Mouse (Mus musculus) adrenal gland, adult 2 months (tissue): ENCODE data around the gene Asrgl1. TPM values are rescaled to one million over a fixed set of nuclear protein-coding genes. Genes with fewer than 3 reads are reported as not detected.

Experiments
- DNase-seq: peaks from one replicate; pipeline ENCODE4 v3.0.0; 2021
- polyA plus RNA-seq: library from polyadenylated mRNA; depleted of rRNA; stranded (reverse); fragments of >200 nt; gene quantifications from 2 replicates; pipeline ENCODE4 v1.2.3, GENCODE M21; 2012; rRNA removed
- total RNA-seq, 2 experiments: library from RNA; stranded (reverse); gene quantifications; 2 replicates each; pipeline ENCODE4 v1.2.3; 2021

Gene Asrgl1
- total and polyA plus RNA-seq, 3 experiments, result 2.0 to 12.7 (median 10.3) TPM

- DNase-seq, result peak; percentile 55
Measured at GRCm38 (mm10) chr19:9071456-9072156, 63.8 kb downstream of the Asrgl1 start.

DNA sequence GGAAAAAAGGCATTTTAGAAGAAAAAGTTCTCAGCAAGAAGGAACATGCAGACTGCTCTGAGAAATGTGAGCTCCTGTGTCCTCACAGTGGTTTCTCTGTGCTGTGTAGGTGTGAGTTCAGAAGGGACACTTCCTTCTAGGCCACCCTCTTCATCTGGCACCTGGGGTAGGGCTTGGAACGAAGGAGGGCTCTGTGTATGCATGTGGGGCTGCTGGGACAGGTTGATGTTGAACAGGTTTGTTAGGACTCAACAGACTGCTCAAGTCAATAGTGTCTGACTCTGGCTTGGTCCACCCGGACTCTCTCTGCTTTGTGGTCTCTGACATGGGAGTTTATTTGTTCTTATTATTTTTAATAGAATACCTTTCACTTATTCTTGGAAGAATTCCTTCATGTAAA lies 65.1 kb downstream of the Asrgl1 start:
- DNase-seq, result no peak

GRCm38 (mm10) chr19:9069687-9070307 lies 65.6 kb downstream of the Asrgl1 start:
- DNase-seq, result no peak

GRCm38 (mm10) chr19:9067292-9067691 lies 68.1 kb downstream of the Asrgl1 start:
- no peak for DNase-seq

- no peak for DNase-seq
Measured at GRCm38 (mm10) chr19:9065621-9066561, 69.5 kb downstream of the Asrgl1 start.

- no peak for DNase-seq
Measured at GRCm38 (mm10) chr19:9063831-9064230, 71.6 kb downstream of the Asrgl1 start.

GRCm38 (mm10) chr19:9062822-9063221 lies 72.6 kb downstream of the Asrgl1 start:
- DNase-seq, result peak; percentile 61

DNA sequence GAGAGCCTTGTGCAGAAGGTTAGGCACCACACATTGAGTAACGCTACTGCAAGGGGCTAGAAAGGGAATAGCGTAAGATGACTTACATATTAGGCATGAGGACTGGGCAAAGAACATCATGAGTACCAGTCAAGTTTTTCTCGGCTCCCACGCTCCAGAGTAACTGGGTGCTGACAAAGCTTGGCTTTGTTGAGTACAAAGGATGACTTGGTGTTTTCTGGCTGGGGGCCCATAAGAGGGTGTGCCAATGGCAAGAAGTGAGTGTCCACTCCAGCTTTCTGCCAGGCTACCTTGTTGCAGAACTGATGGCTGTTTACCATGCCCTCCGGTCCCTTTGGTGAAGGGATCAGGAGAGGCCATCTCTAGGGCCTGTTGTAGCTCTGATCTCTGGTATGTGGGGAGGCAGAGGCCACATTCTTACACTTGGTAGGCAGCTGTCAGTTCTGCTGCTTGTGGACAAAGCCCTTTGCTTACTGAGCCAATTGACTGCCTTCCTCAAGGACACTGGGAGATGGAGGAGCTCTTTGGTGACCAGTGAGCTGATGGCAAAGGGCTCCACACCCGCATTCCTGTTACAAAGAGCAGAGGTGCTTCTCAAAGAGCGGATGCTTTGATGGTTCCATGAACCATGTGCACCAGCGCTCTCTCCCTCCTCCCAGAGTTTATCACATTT lies 74.1 kb downstream of the Asrgl1 start:
- peak; percentile 92 for DNase-seq

DNA sequence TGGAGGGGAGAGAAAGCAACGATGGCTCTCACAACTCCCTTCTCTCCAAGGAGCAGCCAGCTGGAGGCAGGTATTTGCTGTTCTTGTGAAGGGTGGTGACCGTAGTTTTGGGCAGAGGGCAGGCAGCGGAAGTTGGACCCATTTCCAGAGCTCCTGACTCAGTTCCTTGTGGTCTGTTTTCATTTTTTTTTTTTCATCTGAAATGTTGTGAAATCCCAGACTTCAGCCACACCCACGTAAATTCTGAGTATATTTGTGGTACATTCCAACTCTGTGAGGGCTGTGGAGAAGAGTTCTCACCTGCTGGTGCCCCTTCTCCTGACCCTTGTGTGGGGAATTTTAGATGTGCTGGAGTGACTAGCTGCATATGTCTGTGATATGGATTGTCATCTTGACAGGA lies 75.3 kb downstream of the Asrgl1 start:
- DNase-seq, result peak; percentile 38

Other genes with a start within 250 kb of the Asrgl1 start
- gene 1810009A15Rik, start 246.8 kb downstream of the Asrgl1 start, total RNA-seq, result 10 to 100 TPM; 46.8 to 53.6 TPM
- gene 1810009A15Rik, start 246.8 kb downstream of the Asrgl1 start, polyA plus RNA-seq, result 4.3 and 5.6 TPM in 2 replicates
- 1 to 10 TPM; 3.2 to 4.5 TPM for gene Gm49416, start 246.7 kb downstream of the Asrgl1 start, total RNA-seq
- gene Gm49416, start 246.7 kb downstream of the Asrgl1 start, polyA plus RNA-seq, result not detected in 2 replicates
- 10 to 100 TPM; 21.5 to 23.7 TPM for gene Ints5, start 242.6 kb downstream of the Asrgl1 start, total RNA-seq
- gene Ints5, start 242.6 kb downstream of the Asrgl1 start, polyA plus RNA-seq, result 23.5 and 29.6 TPM in 2 replicates
- gene Ganab, start 237.6 kb downstream of the Asrgl1 start, total RNA-seq, result 100 to 1,000 TPM; 172 to 199 TPM
- gene Ganab, start 237.6 kb downstream of the Asrgl1 start, polyA plus RNA-seq, result 77.2 and 98.7 TPM in 2 replicates
- 10 to 100 TPM; 57.0 to 70.5 TPM for gene B3gat3, start 215.3 kb downstream of the Asrgl1 start, total RNA-seq
- gene B3gat3, start 215.3 kb downstream of the Asrgl1 start, polyA plus RNA-seq, result 147 and 159 TPM in 2 replicates
- 10 to 100 TPM; 37.0 to 46.9 TPM for gene Rom1, start 206.3 kb downstream of the Asrgl1 start, total RNA-seq
- 105 and 116 TPM in 2 replicates for gene Rom1, start 206.3 kb downstream of the Asrgl1 start, polyA plus RNA-seq
- gene Eml3, start 206.1 kb downstream of the Asrgl1 start, total RNA-seq, result 10 to 100 TPM; 39.7 to 51.0 TPM
- 70.6 and 80.7 TPM in 2 replicates for gene Eml3, start 206.1 kb downstream of the Asrgl1 start, polyA plus RNA-seq
- 10 to 100 TPM; 81.8 to 86.1 TPM for gene Mta2, start 193.8 kb downstream of the Asrgl1 start, total RNA-seq
- 15.9 and 20.6 TPM in 2 replicates for gene Mta2, start 193.8 kb downstream of the Asrgl1 start, polyA plus RNA-seq
- 10 to 100 TPM; 19.6 to 23.9 TPM for gene Tut1, start 181.8 kb downstream of the Asrgl1 start, total RNA-seq
- 16.3 and 22.4 TPM in 2 replicates for gene Tut1, start 181.8 kb downstream of the Asrgl1 start, polyA plus RNA-seq
- 100 to 1,000 TPM; 331 to 355 TPM for gene Eef1g, start 168.6 kb downstream of the Asrgl1 start, total RNA-seq
- gene Eef1g, start 168.6 kb downstream of the Asrgl1 start, polyA plus RNA-seq, result 63.8 and 90.8 TPM in 2 replicates
- gene Ahnak, start 146.4 kb downstream of the Asrgl1 start, total RNA-seq, result 100 to 1,000 TPM in 1 of 2 experiments, 10 to 100 TPM in 1; 91.1 to 152 TPM
- 5.4 and 7.4 TPM in 2 replicates for gene Ahnak, start 146.4 kb downstream of the Asrgl1 start, polyA plus RNA-seq
- gene Scgb1a1, start 47.7 kb downstream of the Asrgl1 start, total RNA-seq, result not detected
- gene Scgb1a1, start 47.7 kb downstream of the Asrgl1 start, polyA plus RNA-seq, result 4.5 TPM in 1 of 2 replicates, not detected in the other